Mouse (Mus musculus): ENCODE measurements around the gene Fam107b.

The Fam107b gene

DNA sequence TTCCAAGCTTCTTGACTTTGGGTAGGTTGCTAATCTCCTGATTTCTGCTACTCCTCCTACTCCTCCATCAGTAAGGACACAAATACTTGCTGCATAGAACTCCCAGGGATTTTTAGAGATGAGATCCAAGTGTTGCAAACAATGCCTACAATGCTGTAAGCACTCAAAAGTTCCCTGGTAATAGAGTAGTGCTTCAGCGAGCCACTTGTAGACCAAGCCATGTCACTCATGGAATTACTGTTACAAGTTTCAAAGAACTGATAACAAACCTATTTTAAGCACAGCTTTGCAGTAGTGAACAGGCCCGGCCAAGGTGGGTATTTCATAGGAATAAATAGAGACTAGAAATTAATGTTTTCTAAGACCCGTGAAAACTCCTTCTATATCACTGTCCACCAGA is 174.8 kb downstream of the Fam107b start:
- no peak for DNase-seq

DNA sequence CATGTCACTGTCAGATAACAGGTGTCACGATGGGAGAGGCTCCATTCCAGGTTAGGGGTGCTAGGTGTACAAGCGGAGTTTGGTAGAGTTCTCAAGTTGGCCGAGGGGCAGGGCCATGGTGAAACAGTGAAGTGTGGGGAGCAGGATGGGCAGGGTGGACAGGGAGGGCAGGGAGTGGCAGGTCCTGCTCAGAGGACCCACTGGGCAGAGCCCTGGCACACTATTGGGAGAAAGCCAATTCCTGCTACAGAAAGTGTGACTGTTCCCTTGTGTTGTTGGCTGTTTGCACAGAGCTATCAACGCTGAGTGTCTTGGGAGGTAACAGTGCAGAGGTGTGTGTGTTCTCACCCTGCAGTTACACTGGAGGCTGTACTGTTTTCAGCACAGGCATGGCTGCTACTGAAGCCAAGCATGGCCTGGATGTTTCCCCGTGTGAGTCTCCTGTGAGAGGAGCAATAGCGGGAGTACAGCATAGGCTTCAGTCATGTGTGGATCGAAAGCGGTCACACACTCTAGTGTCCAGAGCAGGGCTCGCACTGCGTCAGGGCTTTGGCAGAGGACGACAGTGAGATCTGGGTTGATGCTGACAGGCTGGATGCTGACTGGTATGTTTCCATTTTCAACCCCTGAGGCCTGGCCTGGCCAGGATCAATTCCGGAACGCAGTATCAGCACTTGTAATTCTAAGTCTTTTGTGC is 175.8 kb downstream of the Fam107b start:
- DNase-seq, result peak; percentile 51 to 52

DNA sequence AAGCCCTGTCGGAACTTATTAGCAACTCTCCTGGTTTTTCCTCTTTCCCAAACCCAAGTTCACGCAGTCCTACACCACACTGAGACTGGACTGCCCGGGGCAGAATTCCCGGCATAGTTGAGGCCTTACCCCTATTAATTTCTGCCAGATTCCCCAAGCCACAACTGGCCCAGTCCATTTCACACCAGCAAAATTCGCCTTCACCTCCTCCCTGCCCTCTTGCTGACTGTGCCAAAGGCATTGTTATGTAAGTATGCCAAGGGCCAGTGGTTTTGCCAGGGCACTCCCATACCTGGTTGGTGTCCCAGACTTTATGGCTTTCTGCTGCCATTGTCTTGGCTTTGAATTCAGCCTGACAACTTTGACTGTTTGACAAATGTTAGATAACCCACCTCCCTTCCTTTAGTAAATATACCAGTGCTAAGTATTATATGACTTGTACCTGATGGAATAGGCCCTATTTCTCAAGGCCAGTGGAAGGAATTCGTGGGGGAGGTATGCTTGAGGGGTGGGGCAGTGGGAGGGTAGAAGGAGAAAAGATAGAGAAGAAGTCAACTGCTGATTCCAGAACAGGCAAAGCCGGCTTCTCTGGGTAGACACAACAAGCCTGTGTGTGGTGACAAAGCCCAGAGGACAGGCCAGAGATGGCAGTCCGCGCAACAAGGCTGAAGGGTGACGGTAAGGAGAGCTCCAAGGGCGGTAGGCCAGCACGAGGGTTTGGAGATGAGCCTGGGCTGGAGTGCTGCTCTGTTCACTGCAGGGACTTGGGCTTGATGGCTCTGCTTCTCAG is 178.6 kb downstream of the Fam107b start:
- peak in 1 of 2 experiments; percentile 37 for DNase-seq

DNA sequence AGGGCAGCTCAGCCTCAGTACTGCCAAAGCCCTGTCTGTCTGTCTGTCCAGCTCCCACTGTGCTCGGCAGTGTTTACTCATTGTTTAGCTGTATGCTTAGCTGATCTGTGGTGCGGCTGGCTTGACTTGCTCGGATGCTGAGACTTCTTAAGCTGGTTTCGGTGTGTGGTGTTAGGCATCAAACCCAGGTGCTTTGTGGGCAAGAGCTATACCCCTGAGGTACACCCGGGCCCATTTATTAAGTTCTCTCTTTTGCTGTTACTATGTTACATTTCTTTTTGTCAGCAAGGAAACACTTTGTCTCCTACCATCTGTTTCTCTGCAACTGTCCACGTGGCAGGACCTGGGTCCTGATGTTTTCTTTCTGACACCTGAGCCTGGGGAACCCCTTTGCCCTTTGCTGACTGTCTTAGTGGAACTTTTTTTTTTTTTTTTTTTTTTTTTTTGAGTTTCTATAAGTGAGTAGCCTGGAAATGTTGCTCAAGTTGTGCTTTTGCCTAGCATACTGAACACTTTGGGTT is 179.3 kb downstream of the Fam107b start:
- DNase-seq, result no peak

DNA sequence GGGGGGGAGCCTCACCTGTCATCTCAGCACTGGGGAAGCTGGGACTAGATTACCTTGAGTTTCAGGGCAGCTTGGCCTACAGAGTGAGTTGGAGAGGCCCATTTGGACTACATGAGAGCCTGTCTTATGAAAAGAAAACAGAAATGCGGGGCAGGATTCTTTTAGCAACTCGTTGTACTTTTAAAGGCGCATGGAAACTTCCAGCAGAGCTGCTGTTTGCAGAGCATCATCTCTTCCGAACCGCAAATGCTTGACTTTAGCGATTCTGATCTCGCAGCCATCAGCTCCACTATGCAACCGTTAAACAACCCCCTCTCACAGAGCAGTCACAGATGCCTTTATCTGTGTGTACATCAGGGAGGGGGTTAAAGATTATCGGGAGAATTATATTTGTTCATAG is 179.8 kb downstream of the Fam107b start:
- DNase-seq, result no peak

DNA sequence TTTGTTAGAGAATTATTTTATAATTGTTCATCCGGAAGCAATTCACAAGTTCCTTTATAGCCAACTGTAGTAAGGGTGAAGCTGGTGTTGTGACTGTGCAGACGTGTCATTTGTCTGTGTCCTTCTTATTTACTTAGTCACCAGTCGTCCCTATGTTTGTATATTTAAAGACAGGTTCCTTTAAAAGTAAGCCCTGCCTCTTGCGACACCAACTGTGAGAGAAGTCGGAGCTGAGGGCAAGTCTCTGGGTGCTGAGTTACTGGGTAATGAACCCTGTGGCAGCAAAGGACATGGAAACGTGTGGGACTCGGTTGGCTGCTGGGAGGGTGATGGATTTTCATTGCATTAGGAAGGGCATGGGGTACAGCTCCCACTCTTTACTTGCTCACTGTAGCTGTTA is 182.1 kb downstream of the Fam107b start:
- no peak for DNase-seq

DNA sequence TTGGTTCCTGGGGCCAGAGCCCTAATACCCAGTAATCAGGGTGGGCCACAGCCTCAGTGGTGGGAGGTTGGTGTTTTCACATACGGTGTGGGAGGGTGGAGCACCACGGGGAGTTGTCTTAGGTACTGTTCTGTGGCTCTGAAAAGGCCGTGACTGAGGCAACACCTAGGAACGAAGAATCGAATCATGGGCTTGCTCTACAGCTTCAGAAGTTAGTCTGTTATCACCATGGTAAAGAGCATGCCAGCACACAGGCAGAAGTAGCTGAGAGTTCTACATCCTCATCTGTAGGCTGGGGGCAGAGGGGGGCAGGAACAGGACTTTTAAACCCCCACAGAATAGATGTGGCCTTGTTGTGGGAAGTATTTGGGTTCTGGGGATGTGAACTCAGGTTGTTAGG is 182.6 kb downstream of the Fam107b start:
- no peak for DNase-seq

DNA sequence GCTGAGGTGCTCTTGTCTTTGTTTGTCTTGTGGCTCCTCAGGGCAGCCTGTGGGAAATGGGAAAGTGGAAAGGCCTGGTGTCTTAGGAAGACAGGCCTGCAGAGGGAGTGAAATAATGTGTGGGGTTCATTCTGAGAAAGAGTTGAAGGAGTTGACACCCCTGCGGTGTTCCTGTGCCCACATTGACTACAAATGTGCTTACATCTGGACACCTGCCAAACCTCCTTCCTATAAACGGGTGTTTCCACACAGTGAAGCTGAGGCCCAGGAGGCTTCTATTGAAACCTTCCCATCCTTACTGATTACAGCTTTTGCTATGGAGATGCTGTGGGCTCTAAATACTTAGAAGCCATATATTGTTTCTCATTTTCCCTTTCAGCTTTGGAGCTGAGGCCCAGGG is 183.5 kb downstream of the Fam107b start:
- no peak for DNase-seq

DNA sequence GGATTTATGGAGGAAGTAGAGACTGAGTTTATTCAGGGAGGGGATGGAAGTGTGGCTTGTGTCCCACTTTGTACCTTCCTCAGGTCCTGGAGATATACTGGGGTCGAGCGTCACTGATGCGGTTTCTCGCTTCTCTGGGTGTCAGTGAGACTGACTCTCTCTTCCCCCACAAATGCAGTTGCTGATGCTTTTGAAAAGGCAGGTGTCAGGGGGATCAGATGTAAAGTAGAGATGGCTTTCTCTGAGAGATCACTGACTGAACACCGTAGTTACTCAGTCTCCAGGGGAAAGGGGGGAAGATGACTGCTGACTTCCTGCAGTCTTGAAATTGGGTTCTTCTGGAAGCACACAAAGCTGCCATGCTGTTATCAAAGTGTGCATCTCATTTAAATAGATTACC is 185.6 kb downstream of the Fam107b start:
- no peak for DNase-seq

DNA sequence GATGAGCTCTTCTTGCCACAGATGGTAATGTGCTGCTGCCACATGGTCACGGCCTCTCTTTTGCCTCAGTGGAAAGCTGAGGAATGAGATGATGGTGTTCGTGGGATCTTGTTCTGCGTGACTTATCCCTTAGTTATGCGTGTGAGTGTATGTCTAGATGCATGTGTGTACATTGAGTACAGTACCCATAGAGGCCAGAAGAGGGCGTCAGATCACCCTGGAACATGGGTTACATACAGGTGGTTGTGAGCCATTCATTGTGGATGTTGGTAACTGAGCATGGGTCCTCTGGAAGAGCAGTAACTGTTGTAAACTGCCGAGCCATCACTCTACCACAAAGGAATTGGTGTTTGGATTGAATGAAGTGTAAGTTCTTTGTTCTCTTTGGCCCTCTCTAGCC is 188.1 kb downstream of the Fam107b start:
- no peak for DNase-seq

DNA sequence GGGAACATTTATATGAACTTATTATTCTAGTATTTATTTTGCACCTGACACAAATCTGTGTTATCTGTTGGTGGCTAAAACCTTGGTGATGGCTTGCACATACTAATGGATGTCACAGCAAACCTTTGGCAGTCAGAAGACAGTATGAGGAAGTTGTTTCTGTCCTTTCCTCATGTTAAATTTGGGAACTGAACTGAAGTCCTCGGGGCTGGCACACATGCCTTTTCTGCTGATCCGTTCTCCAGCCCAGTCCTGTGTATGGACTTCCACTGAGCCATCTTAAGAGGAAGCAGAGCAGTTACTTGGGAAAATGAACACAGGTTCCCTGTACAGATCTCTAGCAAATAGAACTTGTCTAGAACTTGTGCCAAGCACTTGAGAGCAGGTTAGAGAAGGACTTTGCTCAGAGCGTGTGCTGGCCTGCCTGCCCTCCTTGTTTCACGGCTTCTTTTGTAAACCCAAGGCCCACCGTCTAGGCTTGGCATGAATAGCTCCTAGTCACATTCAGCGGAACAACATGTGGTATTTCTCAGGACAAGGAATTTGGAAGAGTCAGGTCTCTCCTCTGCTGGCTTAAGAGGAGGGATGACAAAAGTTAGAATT is 190.0 kb downstream of the Fam107b start:
- DNase-seq, result no peak

DNA sequence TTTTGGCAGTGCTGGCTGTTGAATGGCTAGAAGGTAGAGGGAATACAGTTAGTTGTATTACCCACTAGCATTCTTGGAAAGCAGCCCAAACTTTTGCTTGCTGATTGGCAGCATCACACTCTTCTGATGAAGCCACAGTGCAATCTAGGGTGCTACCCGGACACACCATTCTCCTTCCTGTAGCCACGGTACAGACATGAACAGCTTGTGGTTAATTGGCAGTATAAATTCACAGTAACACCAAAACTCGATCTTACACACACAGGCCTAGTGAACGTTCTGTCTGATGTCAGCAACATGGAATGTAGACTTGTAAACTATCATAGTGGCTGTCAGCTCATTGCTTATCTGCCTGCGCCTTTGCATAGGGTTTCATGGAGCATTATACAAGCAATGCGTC is 193.8 kb downstream of the Fam107b start:
- no peak for DNase-seq

DNA sequence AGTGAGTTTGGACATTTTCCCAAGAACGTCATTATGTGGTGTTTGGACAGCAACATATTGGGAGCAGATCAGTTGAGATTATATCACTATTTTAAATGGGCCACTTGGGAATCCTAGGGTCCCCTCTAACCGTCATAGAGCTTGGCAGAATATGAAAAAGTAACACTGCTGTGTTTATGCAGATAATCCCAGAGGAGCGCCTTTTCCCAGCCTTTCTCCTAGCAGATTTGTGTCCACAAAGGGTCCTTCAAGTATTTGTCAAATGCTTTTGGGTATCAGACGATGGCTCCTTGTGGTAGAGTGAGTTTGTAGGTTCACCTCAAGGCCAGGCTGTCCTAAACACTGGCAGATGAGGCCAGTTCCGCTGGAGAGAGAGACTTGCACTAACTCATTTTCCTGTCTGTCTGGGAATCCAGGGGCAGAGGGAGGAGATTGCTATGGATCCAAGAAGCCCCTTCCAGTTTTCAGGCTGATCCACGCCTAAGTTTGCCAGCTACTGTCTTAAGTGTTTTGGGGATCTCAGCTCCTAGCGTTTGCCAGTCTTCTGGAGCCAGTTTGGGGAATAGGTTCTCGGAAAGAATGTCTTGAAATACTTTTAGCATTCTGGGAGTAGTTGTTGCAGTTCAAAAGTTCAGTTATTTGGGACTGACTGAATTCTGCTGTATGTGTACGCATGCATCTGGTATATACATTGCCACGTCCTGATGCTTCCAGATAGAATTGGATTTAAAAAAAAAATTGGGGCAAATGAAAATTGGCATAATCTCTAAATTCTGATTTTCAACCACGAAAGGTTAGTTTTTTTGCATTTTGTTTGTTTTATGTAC is 195.9 kb downstream of the Fam107b start:
- no peak for DNase-seq

DNA sequence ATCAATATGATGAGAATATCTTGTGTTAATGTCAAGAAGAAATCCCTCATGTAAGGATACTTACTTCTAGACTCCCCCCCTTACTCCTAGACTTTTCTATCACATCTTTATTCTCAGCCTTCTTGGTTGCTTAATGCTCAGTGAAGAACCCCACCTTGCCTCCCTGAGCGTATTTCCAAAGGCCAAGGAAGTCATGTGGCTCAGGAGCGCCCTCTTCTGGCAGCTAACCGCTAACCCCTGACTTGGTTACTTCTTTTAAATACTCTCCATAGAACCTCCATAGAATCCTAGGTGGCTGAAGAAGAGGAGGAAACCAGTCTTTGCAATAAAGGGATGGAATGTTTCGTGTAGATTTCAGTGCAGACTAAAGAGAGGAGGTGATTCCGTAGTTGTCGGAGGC is 199.0 kb downstream of the Fam107b start:
- peak; percentile 74 to 83 for DNase-seq

DNA sequence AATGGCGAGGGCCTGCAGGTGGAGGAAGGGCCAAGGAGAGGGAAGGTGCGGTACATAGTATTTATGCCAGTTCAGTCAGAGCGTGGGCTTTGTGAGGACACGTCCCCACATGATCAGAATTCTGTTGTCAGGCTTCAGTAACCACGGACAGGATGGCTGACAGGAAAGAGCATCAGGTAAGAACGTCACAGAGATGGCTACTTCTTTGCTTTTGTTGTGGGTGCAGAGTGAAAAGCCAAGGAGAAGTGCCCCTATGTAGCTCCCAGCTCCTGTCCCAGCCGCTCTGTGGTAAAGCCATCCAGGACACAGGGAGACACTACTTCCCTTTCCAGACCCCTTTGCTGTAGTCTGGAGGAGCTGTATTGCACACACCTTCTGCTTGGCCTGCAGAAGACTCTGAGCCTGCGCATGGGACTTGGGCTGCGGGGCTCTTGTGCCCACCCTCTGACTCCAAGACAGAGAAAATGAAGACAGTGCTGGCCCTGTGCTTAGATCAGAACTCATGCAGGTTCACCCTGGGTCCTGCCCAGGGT is 199.6 kb downstream of the Fam107b start:
- no peak for DNase-seq

DNA sequence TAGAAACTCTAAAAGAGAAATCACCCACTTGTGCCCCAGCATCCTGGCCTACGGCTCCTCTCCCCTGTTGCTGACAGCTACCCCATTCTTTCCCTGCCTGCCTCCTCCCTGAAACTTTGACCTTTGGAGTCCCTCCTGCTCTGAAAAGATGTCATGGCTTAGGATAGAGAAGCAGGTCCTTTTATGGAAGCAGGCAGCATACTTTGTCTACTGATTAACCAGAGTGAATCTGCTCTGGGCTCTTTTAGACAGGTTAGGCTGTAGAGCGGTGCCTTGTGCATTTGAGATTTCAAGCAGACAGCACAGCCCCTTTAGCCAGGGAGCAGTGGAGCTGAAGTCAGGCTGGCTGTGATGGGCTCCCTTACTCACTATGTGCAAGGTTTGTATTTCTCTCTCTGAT is 200.1 kb downstream of the Fam107b start:
- DNase-seq, result no peak

DNA sequence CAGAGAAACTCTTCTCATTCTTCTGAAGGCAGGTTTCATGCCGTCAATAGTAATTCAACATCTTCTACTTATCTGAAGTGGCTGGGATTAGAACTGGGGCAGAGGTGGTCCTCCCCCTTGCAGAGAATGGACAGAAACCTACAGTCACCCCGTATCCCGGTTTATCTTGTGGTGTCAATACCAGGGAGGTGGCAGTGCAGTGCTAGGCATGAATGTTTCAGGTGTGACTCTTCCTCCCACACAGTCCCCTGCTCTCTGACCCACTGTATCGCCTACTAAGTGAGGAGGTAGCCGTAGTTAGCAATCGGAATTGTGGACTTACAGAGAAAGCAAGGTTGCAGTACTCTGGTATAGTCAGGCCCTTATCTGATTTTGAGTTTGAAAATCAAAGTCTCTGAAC is 201.2 kb downstream of the Fam107b start:
- DNase-seq, result no peak

DNA sequence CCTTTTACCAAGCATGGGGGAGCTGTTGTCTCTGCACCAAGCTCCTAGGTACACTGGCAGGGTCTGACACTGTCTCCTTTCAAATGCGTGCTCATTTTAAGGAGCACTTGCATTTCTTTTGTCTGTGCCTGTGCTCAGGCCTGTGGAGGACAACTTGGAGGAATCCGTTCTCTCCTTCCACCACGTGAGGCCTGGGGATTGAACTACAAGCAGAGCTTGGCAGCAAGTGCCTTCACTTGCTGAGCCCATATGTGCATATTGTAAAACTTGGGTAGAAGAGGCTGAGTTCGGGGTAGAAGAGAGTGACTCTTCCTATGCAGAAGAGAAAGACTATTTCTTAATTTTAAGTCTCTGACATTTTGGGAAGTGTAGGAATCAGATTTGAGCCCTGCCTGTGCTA is 202.8 kb downstream of the Fam107b start:
- DNase-seq, result peak in 1 of 2 experiments; percentile 32

DNA sequence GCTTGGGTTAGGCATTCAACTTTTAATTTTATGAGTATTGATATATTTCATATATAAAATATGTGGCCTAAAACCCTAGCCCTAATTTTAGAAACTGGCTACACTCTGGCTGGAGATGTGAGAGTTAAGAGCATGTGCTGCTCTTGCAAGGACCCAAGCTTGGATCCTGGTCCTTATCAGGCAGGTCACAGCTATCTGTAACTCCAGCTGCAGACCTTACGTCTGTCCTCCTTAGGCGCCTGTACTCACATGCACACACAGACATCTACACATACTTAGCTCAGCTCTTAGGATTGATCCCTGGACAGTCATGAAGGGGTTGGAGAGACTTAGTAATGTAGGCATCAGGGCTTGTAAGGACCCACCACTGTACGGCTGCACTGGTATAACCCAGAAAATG is 205.3 kb downstream of the Fam107b start:
- no peak for DNase-seq

DNA sequence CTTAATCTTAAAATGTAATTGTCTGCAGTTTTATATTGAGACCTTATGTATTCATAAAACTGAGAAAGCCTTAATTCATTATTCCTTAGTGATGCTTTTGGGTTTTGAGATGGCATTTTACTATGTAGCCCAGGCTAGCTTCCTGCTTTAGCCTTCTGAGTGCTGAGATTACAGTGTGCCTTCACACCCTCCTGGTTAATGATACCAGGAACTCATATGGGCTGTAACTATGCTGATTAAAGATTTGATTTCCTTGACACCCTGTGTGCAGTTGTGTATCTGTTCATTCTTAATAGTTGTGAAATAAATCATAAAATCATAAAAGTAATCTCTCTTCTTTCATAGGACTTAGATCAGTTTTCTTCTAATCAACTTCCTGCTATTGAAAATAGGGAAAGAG is 205.8 kb downstream of the Fam107b start:
- no peak for DNase-seq

DNA sequence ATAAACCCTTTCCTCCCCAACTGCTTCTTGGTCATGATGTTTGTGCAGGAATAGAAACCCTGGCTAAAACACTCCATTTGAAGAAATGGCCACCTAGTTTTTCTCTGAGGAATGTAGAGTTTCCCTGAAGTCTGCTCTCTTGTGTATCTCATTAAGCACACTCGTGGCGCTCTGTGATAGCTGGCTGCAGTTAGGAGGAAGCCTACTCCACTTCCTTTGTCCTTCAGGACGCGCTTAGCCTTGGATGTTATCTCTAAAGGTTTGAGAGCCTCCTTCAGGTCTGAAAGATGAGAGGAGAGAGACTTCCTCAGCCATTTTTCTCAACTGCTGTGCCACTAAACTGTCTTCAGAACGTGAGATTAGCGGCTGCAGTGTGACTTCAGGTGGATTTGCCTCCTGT is 207.4 kb downstream of the Fam107b start:
- DNase-seq, result no peak

DNA sequence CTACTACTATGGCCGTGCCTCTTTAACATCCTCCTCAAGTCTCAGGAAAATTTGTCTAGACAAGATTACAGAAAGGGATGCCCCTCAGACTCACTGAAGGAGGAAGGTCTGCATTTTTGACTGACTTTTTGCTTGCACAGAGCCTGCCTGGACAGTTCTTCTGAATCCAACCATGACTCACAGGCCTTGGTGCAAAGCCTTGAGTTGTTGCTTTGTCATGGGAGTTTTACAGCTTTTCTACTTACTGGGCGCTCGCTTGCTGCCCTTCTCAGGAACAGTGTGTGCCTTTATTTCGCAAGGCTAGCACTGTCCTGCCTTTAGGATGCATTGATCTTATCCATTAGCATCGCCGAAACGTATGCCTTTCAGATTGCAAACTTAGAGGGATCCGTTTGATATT is 215.3 kb downstream of the Fam107b start:
- no peak for DNase-seq

Data from cerebellum, adult 18-20 months (tissue).